ENCODE assay signal across 8 mouse cellular contexts in the genomic region with DNA sequence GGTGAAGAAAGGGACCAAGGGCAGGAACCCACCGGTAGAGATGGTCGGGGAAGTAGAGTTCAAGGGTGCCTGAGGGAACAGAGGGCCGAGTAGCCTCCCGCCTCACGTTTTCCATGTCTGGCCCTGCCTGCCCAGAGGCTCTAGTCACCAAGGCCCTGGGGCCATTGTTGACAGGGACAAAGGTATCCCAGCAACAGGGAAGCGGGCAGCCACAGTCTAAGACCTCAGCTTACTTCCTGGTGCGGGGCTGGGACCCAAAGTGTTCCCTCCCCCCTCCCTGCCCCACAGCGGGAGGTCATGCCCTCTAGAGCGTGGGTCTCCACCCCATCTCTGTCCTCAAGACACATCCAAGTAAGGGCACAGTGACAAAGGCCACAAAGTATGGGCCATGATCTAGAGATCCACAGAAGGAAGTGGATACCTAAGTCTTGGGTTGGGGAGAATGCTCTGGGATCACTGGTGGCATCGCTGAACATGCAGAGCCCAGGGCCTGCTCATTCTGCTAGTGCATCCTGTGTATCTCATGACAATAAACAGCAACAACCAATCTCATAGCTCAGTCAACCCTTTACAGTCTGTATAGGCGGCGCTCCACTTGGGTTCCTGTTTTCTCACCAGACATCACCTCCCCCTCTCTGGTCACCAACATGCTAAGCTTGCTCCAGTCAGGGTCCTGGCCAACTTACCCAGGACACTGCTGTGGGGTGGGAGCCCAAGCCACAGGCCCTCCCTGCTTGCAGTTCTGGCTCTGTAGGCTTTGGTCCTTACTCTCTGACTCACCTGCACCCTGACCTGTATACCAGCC. TPM values are rescaled to one million over a fixed set of nuclear protein-coding genes. Genes with fewer than 3 reads are reported as not detected.
A peak's percentile ranks its signal among the peaks of the same experiment; 100 is the strongest.
DNase-seq lines count a peak whose midpoint lies in the region; ATAC-seq and TF ChIP-seq lines count a peak whose summit lies in the region.

A gene (minus strand): TSS at position 145 of the 805 bp plus-strand sequence.

- no peak for DNase-seq in testis, postnatal 14 days (ENCODE audit: low spot score)
- DNase-seq in forebrain, embryonic 11.5 days (ENCODE audit: low spot score), result peak; percentile 75
- DNase-seq in liver, embryonic 13.5 days, result no peak
- DNase-seq in retina, postnatal 1 day, result peak; percentile 72
- no peak for DNase-seq in cerebellum, adult 11-12 months
- DNase-seq in thymus, postnatal 14 days, result no peak
- DNase-seq in spleen, postnatal 14 days (ENCODE audit: low spot score in 2 of 2), result no peak

- peaks cover 19% of the 10 kb centered on the region for H3K4me1 ChIP-seq in testis, adult 2 months (ENCODE audit: control insufficient read depth, insufficient read depth, low read length)
- H3K4me1 ChIP-seq in forebrain, embryonic 11.5 days (replicated peaks; ENCODE audit: control insufficient read depth, insufficient read depth, low read length), result peaks cover 29% of the 10 kb centered on the region
- peaks cover 74% of the 10 kb centered on the region for H3K4me1 ChIP-seq in liver, embryonic 13.5 days (replicated peaks)

- TF ChIP-seq CTCF in testis, adult 2 months (IDR thresholded peaks at IDR 0.05; ENCODE audit: control insufficient read depth, insufficient read depth, insufficient replicate concordance, low read depth, low read length), result no peak

- H3K4me3 ChIP-seq in testis, adult 2 months (ENCODE audit: control insufficient read depth, low read depth, low read length), result peak within 1 kb of the TSS; percentile 83
- no peak within 1 kb of the TSS; the same call in 1 of the 2 replicates for H3K4me3 ChIP-seq in forebrain, embryonic 11.5 days (ENCODE audit: low read depth, low read length)
- H3K4me3 ChIP-seq in liver, embryonic 13.5 days (replicated peaks), result peak within 1 kb of the TSS; percentile 29; the same call in 1 of the 2 replicates

- H3K27ac ChIP-seq in testis, adult 2 months (ENCODE audit: control insufficient read depth, insufficient read depth, low read depth, low read length), result peak within 1 kb of the TSS; percentile 85
- no peak within 1 kb of the TSS for H3K27ac ChIP-seq in forebrain, embryonic 11.5 days (ENCODE audit: low read depth, low read length)
- H3K27ac ChIP-seq in liver, embryonic 13.5 days, result peak within 1 kb of the TSS; percentile 98

- TF ChIP-seq POLR2A in testis, adult 2 months (IDR thresholded peaks at IDR 0.05; ENCODE audit: control insufficient read depth, low read depth, low read length), result peak; percentile 80; the same call in 1 of the 2 replicates

- H3K9ac ChIP-seq in forebrain, embryonic 11.5 days (ENCODE audit: low read length), result peak within 1 kb of the TSS; percentile 29
- peak within 1 kb of the TSS; percentile 99 for H3K9ac ChIP-seq in liver, embryonic 13.5 days

- H3K9me3 ChIP-seq in forebrain, embryonic 11.5 days (ENCODE audit: control insufficient read depth, low read length), result no peaks in the 10 kb centered on the region
- H3K9me3 ChIP-seq in liver, embryonic 13.5 days (replicated peaks), result no peaks in the 10 kb centered on the region

- WGBS in forebrain, embryonic 11.5 days, result 15% methylated on average over 12 of the region's 12 CpGs
- 30% methylated on average over 12 of the region's 12 CpGs for WGBS in liver, embryonic 13.5 days (ENCODE audit: insufficient replicate concordance)

- peak within 1 kb of the TSS; percentile 53; the same call in 1 of the 2 replicates for H3K4me2 ChIP-seq in forebrain, embryonic 11.5 days (ENCODE audit: low read depth, low read length, severe bottlenecking)
- H3K4me2 ChIP-seq in liver, embryonic 13.5 days, result peak within 1 kb of the TSS; percentile 95

- no peaks in the 10 kb centered on the region for H3K27me3 ChIP-seq in testis, adult 2 months (ENCODE audit: control insufficient read depth, insufficient read depth, low read length)
- peaks cover 19% of the 10 kb centered on the region for H3K27me3 ChIP-seq in forebrain, embryonic 11.5 days (ENCODE audit: control insufficient read depth, insufficient read depth, low read length)
- H3K27me3 ChIP-seq in liver, embryonic 13.5 days, result no peaks in the 10 kb centered on the region

- H3K36me3 ChIP-seq in testis, adult 2 months (ENCODE audit: control insufficient read depth, insufficient read depth, low read length), result no peaks in the 10 kb centered on the region; the same call in 1 of the 2 replicates
- H3K36me3 ChIP-seq in forebrain, embryonic 11.5 days (ENCODE audit: control insufficient read depth, insufficient read depth, low read length), result peaks cover 30% of the 10 kb centered on the region
- H3K36me3 ChIP-seq in liver, embryonic 13.5 days, result peaks cover 82% of the 10 kb centered on the region

- peak; percentile 38 for ATAC-seq in forebrain, embryonic 11.5 days (replicated peaks; ENCODE audit: low FRiP score)
- no peak for ATAC-seq in liver, embryonic 13.5 days (ENCODE audit: low read depth)

RNA-seq across cellular contexts. Expression of the gene that starts here (rescaled TPM):
- polyA plus RNA-seq in testis, adult 2 months (2012; rRNA removed), result 273 and 296 TPM in 2 replicates
- 0.15 and 0.40 TPM in 2 replicates for polyA plus RNA-seq in forebrain, embryonic 11.5 days (2014; fragmentation: Nextera tagmentation; extraction: Ambion mirVana)
- 1.2 and 1.4 TPM in 2 replicates for polyA plus RNA-seq in liver, embryonic 13.5 days (2015; fragmentation: Nextera tagmentation; extraction: Ambion mirVana)

Comparison
In these comparisons a context has a peak if more than half of its experiments do, and no peak if none do; other contexts are left out.
1. RNA of the gene that starts here (polyA plus RNA-seq): 273 to 296 TPM in testis, adult 2 months; 1.2 to 1.4 TPM in liver, embryonic 13.5 days and 0.15 to 0.40 TPM in forebrain, embryonic 11.5 days; every median in the first group is over 100 times any median in the second.
2. Peak in DNase-seq, ATAC-seq, H3K9ac ChIP-seq and H3K4me2 ChIP-seq in forebrain, embryonic 11.5 days; RNA of the gene not detected or under 1 TPM.